Mouse (Mus musculus): ENCODE results near the gene Appbp2. TPM values are rescaled to one million over a fixed set of nuclear protein-coding genes. Genes with fewer than 3 reads are reported as not detected.

The Appbp2 gene
- polyA plus RNA-seq, 1 experiment, result 15.5 TPM

GRCm38 (mm10) chr11:85138776-85139474 is 96.0 kb downstream of the Appbp2 start:
- Histone ChIP-seq H3K4me1 (ENCODE audit: control insufficient read depth, insufficient read depth, low read length) (peaks cover 9% of the 10 kb centered on the region), H3K27ac (ENCODE audit: insufficient read depth, low read depth, low read length) (no peak overlapping the region), H3K4me3 (ENCODE audit: insufficient read depth, low read length) (peak overlapping the region; percentile 74)
- TF ChIP-seq CTCF (IDR thresholded peaks at IDR 0.05; ENCODE audit: low read depth, low read length) (no peak), POLR2A (IDR thresholded peaks at IDR 0.05; ENCODE audit: borderline replicate concordance, low read depth, low read length) (no peak)

Other genes with a start within 250 kb of the Appbp2 start
- gene Usp32, start 95.0 kb downstream of the Appbp2 start, polyA plus RNA-seq (2012; ENCODE audit: insufficient read depth, insufficient read length, missing spikeins), result 23.2 and 35.1 TPM in 2 replicates
- gene 1700125H20Rik, start 64.7 kb downstream of the Appbp2 start, polyA plus RNA-seq (2012; ENCODE audit: insufficient read depth, insufficient read length, missing spikeins), result not detected in 2 replicates
- 12.2 and 14.0 TPM in 2 replicates for gene Ppm1d, start 76.1 kb upstream of the Appbp2 start, polyA plus RNA-seq (2012; ENCODE audit: insufficient read depth, insufficient read length, missing spikeins)
- gene Bcas3, start 118.0 kb upstream of the Appbp2 start, polyA plus RNA-seq (2012; ENCODE audit: insufficient read depth, insufficient read length, missing spikeins), result 35.1 and 37.9 TPM in 2 replicates